Mouse (Mus musculus) megakaryocyte, embryonic 14.5 days (primary cell): ENCODE data around the gene BC004004. TPM values are rescaled to one million over a fixed set of nuclear protein-coding genes. Genes with fewer than 3 reads are reported as not detected.

Source experiments
- H3K27me3 ChIP-seq: replicated peaks from 2 replicates; pipeline ENCODE3; 2012; ENCODE audit warnings: inconsistent platforms
- H3K36me3 ChIP-seq: replicated peaks from 2 replicates; pipeline ENCODE3; 2012; ENCODE audit warnings: low read length, inconsistent platforms, mixed read lengths
- H3K4me1 ChIP-seq: 2 replicates; pipeline ENCODE4 v1.6.1; 2012; ENCODE audit warnings: inconsistent platforms
- H3K4me3 ChIP-seq: replicated peaks from 2 replicates; pipeline ENCODE3; 2012; ENCODE audit warnings: moderate library complexity, mild to moderate bottlenecking, inconsistent platforms
- H3K9me3 ChIP-seq: 2 replicates; pipeline ENCODE4 v1.6.1; 2012; ENCODE audit warnings: inconsistent platforms
- FLI1 ChIP-seq: IDR thresholded peaks from 2 replicates; pipeline ENCODE4 v1.6.1; 2012; ENCODE audit warnings: low read length, inconsistent platforms, mixed read lengths
- GATA1 ChIP-seq: IDR thresholded peaks from 3 replicates; pipeline ENCODE4 v1.6.1; 2012; ENCODE audit warnings: mixed read lengths, low read length, inconsistent platforms, borderline replicate concordance
- polyA plus RNA-seq: library from polyadenylated mRNA; stranded (reverse); fragments of >175 nt; gene quantifications from 2 replicates; pipeline ENCODE4 v1.2.3, GENCODE M21; 2012; ENCODE audit warnings: low replicate concordance; ENCODE audit not compliant: insufficient read depth

The BC004004 gene
- polyA plus RNA-seq, 1 experiment, result 30.8 TPM

DNA sequence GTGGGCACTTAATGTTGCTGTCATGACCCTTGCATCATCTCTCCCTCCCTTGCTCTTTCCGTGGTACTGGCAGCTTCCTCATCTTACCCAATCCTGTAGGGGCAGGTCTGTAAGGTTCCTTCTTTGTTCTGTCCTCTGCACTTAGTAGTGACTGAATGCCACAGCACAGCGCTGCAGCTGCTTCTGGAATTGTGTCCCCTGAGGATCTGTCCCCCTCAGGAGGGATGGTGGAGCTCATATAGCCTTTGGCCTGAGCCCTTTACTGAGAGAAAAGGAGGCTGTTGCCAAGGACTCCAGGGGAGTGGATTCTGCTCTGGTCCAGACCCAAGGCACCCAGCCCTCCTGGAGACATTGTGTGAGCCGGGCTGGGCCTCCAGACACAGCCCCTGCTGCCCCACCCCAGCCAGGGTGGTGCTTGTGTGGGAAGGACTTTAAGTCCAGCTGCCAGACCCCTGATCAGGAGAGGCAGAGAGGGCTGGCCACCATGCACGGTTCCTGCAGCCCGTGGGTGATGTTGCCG is 50.2 kb downstream of the BC004004 start:
- H3K36me3 ChIP-seq, result no peaks in the 10 kb centered on the region
- peak overlapping the region; percentile 31 for H3K4me3 ChIP-seq
- H3K27me3 ChIP-seq, result peaks cover 43% of the 10 kb centered on the region
- no peaks in the 10 kb centered on the region for H3K9me3 ChIP-seq
- TF ChIP-seq GATA1 (no peak), FLI1 (no peak)
- peaks cover 49% of the 10 kb centered on the region for H3K4me1 ChIP-seq

DNA sequence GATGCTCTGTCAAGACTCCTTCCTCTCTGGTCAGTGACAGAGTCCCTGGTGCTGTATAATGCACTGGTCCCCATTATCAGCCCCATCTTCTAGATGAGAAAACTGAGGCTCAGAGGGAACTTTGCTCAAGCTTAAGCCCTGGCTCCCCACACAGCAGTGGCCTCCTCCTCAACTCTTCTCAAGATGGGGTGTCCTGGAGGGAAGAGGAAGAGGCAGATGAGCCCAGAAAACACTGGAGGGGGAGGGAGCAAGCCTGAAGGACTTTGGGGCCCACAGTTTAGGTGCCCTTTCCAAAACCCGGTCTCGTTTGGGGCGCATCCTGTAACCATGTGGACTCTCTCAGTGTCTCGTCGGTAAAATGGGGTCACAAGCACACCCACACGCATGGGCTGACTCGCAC is 50.9 kb downstream of the BC004004 start:
- peak overlapping the region; percentile 31 for H3K4me3 ChIP-seq
- no peaks in the 10 kb centered on the region for H3K36me3 ChIP-seq
- H3K27me3 ChIP-seq, result peaks cover 43% of the 10 kb centered on the region
- TF ChIP-seq GATA1 (no peak), FLI1 (no peak)
- no peaks in the 10 kb centered on the region for H3K9me3 ChIP-seq
- H3K4me1 ChIP-seq, result peaks cover 54% of the 10 kb centered on the region

DNA sequence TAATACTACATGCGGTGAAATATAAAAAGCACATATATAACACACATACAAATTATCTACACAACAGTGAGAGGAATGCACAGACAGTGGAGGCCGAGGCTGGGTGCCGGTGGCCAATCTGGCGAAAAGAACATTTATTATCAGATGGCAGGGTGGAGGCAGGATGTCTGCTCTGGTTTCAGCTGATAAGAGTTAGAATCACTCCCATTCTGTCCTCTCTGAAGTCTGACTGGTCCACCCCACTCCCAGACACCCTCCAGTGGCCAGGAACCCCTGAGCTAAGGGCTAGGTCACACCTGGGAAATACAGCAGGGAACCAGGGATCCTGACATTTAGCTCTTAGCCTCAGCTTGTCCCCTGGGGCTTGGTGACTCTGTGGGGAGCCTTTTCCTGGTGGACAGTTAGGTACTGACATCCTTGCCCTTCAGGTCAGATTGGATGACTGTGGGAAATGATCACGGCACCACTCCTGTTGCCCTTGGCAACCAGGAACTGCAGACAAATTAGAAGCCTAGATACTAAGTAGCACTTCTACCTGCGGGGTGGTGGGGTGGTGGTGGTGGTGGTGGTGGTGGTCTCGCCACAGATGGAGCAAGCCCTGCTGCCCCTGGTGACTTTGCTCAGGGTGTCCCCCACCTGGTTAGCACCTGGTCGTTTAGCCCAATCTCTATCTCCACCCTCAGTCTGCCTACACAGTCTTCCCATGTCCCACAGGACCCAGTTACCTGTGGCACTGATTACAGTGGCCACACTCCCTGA is 51.5 kb downstream of the BC004004 start:
- H3K36me3 ChIP-seq, result no peaks in the 10 kb centered on the region
- peaks cover 52% of the 10 kb centered on the region for H3K4me1 ChIP-seq
- TF ChIP-seq GATA1 (no peak; the same call in 2 of the 3 replicates), FLI1 (no peak)
- peaks cover 43% of the 10 kb centered on the region for H3K27me3 ChIP-seq
- H3K4me3 ChIP-seq, result no peak overlapping the region
- no peaks in the 10 kb centered on the region for H3K9me3 ChIP-seq

DNA sequence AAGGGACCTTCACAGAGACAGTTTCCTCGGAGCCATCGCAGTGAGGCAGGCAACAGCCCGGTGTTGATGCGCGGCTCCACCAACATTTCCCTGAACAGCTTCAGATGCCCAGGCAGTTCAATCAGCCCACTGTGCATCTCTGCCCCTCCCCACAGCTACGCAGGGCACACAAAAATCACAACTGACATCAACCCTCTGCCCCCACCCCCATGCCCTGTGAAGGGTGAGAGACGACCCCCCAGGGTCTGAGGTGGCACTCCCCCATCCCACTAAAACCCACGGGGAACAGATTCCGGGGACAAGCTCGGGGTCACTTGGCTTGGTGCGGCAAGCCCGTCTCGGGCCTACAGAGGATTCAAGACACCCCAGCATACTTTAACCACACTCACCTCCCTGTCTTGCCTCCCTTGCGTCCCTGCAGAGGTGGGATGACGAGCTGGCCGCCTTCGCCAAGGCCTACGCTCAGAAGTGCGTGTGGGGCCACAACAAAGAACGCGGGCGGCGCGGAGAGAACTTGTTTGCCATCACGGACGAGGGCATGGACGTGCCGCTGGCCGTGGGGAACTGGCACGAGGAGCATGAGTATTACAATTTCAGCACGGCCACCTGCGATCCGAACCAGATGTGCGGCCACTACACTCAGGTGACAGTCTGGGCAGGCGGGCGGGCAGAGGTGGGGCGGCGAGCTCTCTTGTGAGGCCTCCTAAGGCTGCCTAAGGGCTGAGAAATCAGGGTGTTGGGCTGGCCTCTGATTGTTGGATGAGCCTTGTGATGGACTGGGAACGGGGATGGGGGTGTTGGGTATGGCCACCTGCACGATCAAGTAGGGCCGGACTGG is 53.4 kb downstream of the BC004004 start:
- Histone ChIP-seq H3K9me3 (0 out of 2 replicates have a peak, but pooled peaks cover 2% of the 10 kb centered on the region), H3K4me1 (peaks cover 32% of the 10 kb centered on the region), H3K27me3 (peaks cover 49% of the 10 kb centered on the region), H3K4me3 (no peak overlapping the region), H3K36me3 (no peaks in the 10 kb centered on the region)
- no peak for TF ChIP-seq FLI1

DNA sequence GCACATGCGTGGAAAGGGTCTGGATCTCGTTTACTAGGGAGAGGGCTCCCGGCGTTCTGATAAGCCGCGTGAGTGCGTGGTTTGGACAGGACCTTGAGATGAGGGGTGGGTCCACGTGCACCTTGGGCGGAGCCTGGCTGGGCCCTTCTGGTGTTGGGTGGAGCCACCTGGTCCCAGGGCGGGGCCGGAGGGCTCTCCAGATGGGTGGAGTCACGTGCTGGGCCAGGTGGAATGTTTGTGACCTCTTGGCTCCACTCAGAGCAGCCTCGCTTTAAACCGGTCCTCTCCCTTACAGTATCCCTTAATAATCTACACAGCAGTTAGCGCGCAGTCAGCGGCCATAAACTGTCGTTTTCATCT is 54.0 kb downstream of the BC004004 start:
- H3K4me1 ChIP-seq, result peaks cover 31% of the 10 kb centered on the region
- peaks cover 55% of the 10 kb centered on the region for H3K27me3 ChIP-seq
- 0 out of 2 replicates have a peak, but pooled peaks cover 8% of the 10 kb centered on the region for H3K9me3 ChIP-seq
- no peak overlapping the region for H3K4me3 ChIP-seq
- peaks cover 5% of the 10 kb centered on the region for H3K36me3 ChIP-seq
- no peak for TF ChIP-seq FLI1
- TF ChIP-seq GATA1, result no peak

DNA sequence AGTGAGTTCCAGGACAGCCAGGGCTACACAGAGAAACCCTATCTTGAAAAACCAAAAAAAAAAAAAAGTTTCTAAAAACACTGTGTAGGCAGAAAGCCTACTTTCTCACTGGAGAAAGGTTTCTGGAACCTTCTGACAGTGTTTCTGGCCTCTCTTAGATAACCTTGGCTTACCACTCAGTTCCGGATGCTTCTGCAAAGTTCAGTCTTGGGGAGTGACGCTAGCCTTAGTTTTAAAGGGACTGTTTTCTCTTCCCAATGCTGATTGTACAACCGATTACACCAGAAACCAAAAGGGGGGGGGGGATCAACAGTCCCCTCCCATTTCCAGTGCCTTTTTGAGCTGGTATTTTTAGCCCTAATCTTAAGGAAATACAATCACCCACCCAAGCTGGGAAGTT is 55.0 kb downstream of the BC004004 start:
- H3K27me3 ChIP-seq, result peaks cover 53% of the 10 kb centered on the region
- no peak for TF ChIP-seq GATA1
- no peak for TF ChIP-seq FLI1
- no peak overlapping the region for H3K4me3 ChIP-seq
- peaks cover 5% of the 10 kb centered on the region for H3K36me3 ChIP-seq
- 0 out of 2 replicates have a peak, but pooled peaks cover 8% of the 10 kb centered on the region for H3K9me3 ChIP-seq
- peaks cover 30% of the 10 kb centered on the region for H3K4me1 ChIP-seq

DNA sequence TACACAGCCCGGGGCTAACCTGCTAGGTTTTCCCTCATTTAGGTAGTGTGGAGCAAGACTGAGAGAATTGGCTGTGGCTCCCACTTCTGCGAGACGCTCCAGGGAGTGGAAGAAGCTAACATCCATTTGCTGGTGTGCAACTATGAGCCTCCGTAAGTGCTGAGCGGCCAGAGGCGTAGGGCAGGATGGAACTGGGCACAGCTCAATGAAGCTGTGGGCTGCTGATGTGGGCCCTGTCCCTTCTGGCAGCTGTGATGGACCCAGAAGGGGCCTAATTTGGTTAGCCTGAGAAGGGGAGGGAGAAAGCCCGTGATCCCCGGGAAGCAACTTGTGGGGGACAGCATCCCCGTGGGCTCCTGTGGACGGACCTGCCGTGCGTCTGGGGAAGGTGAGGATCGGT is 57.2 kb downstream of the BC004004 start:
- H3K9me3 ChIP-seq, result 0 out of 2 replicates have a peak, but pooled peaks cover 8% of the 10 kb centered on the region
- TF ChIP-seq GATA1 (no peak), FLI1 (no peak)
- H3K4me1 ChIP-seq, result peaks cover 17% of the 10 kb centered on the region
- peaks cover 18% of the 10 kb centered on the region for H3K36me3 ChIP-seq
- no peak overlapping the region for H3K4me3 ChIP-seq
- H3K27me3 ChIP-seq, result peaks cover 31% of the 10 kb centered on the region

DNA sequence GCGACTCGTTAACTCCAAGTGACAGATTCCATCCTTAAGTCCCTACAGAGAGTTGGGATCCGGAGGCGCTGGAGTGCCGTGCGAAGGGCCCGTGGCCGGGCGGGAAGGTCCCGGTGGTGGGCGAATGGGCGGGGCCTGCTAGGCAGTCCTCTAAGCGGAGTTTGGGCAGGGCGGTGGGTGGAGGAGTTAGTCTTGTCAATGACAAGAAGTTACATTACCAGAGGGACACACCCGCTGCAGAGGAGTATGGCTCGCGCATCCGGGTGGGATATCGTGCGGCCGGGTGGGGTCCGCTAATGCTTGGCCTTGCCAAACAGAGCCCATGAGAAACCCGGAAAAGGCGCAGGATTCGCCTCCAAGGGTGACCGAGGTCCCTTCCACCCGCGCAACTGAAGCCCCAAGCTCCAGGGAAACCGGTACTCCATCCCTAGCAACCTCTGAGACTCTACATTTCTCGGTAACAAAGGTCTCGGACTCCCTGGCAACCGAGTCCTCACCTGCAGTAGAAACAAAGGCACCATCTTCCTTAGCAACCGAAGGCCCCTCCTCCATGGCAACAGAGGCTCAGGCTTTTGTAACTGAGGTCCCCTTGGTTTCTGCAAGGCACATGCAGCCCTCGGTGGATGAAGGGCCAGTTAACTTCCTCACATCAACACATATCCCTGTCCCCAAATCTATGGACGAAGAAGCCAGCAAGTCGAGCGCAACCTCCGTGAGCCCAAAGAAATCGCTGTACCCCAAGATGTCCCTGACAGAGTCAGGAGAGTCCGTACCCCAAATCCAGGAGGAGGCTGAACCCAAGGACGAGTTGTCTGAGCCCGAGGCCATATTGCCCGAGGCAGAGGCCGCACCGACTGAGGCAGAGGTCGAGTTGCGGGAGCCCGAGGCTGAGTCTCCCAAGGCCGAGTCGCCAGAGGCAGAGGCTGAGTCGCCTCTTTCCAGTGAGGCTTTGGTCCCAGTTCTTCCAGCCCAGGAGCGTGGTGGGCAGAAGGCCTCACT is 58.2 kb downstream of the BC004004 start:
- H3K4me3 ChIP-seq, result no peak overlapping the region
- peaks cover 27% of the 10 kb centered on the region for H3K4me1 ChIP-seq
- H3K9me3 ChIP-seq, result 0 out of 2 replicates have a peak, but pooled peaks cover 8% of the 10 kb centered on the region
- TF ChIP-seq GATA1 (no peak), FLI1 (no peak)
- peaks cover 21% of the 10 kb centered on the region for H3K27me3 ChIP-seq
- H3K36me3 ChIP-seq, result peaks cover 27% of the 10 kb centered on the region

DNA sequence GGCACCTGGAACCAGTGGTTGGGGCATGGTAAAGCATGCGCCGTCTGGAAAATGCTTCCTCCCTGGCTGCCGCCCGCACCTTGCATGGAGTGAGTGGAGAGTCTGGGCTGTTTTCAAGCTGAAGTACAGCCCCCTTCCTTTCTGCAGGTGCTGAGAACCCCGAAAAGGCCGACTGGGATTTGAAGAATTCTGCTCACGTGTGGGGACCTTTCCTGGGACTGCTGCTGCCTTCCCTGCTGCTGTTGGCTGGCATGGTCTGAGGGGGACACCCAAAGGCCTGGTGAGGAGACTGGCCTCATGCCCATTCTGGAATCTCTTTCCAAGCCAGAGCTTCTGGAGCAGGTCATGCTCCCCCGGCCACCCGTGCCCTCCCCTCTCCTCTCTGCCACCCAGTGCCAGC is 59.1 kb downstream of the BC004004 start:
- H3K4me1 ChIP-seq, result peaks cover 34% of the 10 kb centered on the region
- H3K36me3 ChIP-seq, result peaks cover 36% of the 10 kb centered on the region

More for the DNA sequence above, 59.1 kb downstream of the BC004004 start:
- TF ChIP-seq FLI1 (no peak), GATA1 (no peak)
- no peak overlapping the region for H3K4me3 ChIP-seq
- 0 out of 2 replicates have a peak, but pooled peaks cover 8% of the 10 kb centered on the region for H3K9me3 ChIP-seq
- H3K27me3 ChIP-seq, result peaks cover 15% of the 10 kb centered on the region
